Mouse (Mus musculus) frontal cortex, postnatal 14 days (tissue): Measurements from ENCODE around the gene Ttc41.
"Not testable (repeated sequence)": the region's sequence is repeated elsewhere in the genome, so short reads cannot be mapped to it uniquely, and the experiment has no call there.

Experiments used
- DNase-seq, 2 experiments: peaks; one replicate each; pipeline ENCODE4 v3.0.0; 2022; ENCODE audit warnings: low spot score in 2 of 2

Ttc41 gene

DNA sequence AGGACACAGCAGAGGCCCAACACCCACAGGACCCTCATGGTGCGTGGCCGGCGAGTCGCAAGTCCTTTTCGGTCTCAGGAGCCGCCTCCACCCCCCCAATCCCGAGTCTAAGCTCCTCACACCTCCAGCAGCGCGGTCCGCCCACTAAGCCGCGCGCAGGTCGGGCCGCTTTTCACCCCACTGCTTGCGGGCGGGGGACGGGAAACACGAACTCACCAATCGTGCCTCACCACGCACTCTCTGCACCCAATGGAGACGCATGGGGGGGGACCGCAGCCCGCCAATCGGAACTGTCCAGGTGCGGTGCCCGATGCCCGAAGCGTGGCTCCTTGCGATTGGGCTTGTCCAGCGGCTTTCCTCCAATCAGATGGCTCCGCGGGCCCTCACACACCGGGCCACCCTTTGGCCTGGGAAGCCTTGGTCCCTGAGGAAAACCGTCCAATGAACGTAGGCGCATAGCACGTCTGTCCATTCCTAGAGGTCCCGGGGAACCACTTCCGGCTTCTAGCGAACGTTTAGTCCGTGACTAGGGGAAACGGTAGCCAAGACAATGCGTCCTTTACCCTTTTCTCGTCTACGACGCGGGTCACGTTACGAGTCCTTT is at the start of gene Ttc41, which contains the start of gene Hsp90b1:
Ttc41 (plus strand) TSS at position 494 of the 604 bp plus-strand sequence.
Hsp90b1 (minus strand) TSS at position 192 of the 604 bp plus-strand sequence.
- DNase-seq: peak; percentile 100

DNA sequence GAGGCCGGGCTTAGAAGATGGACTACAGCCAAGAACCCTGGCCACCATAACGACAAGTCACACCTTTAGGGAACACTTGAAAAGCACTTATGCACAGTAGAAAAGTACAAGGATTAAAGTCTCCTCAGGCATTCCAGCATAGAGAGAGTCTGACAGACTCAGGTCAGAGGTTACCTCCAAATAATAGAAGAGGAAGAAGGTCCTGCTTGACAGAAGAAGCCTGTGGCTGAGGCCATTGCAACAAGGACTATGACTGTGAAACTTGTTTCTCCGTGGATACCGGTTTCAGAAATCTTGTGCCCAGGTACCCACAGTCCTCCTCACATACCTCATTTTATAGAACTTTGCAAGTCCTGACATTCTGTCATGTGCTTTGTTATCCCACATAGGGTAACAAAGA is 35.1 kb upstream of the Ttc41 start:
- not testable (repeated sequence) for DNase-seq

DNA sequence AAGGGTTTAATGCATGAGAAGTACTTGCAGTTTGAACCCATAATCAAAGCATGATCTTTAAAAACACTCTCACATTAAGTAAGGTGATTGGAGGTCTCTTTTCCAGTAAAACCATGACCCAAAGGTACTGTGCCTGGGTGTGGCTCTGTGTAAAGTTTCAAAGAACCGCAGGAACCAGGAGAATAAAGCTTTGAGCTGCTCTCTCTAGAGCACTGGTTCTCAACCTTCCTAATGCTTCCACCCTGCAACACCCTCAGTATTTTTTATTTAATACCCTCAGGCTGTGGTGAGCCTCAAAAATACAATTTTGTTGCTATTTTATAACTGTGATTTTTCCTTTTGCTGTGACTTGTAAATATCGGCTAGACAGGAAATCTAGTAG is 20.8 kb upstream of the Ttc41 start:
- not testable (repeated sequence) for DNase-seq

DNA sequence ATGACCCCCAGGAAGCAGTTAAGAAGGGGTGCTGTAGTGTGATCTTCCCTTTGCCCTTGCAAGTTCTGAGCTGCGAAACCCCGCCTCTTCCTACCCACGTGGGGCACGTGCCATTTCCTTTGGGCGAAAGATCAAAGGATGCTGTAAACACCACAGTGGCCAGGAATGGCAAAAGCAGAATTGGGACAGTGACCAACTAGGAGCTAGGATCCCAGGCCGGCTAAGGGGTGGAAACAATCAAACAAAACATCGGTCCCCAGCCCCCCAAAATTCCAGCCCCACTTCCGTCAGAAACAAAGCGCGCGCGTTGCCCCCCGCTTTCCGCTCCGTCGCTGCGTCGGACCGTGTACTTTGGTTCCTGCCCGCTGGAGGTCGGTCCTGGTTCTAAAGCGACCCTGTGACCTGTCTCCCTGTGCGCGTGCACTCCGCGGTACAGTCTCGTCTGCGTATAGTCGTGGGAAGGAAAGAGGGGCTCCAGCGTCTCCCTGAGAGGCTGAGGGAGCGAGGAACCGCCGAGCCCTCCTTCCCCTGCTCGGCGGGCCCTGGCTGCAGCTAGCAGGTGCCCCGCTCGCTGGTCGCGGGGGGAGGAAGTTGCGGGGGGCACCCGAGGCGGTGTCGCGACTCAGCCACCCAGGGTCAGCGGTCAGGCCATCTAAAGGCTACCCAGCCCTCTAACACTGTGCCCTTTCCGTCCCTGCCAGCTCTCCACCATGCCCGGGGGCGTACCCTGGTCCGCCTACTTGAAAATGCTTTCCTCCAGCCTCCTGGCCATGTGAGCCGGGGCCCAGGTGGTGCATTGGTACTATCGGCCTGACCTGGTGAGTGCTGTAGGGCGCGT is 20.2 kb upstream of the Ttc41 start:
- peak; percentile 71 to 80 for DNase-seq

DNA sequence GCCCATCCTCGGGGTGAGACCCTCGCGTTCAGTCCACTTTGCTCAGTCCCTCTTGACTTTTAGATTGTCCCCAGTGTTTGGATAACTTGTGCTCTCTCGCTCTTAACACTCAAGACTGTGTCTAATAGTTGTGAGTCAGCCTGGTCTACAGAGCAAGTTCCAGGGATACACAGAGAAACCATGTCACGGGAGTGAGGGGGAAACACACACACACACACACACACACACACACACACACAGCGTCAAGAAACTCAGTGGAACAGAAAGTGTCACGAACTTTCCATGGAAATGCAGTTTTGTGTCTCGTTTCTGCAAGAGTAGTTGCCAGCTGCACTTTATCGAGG is 19.6 kb upstream of the Ttc41 start:
- not testable (repeated sequence) for DNase-seq

DNA sequence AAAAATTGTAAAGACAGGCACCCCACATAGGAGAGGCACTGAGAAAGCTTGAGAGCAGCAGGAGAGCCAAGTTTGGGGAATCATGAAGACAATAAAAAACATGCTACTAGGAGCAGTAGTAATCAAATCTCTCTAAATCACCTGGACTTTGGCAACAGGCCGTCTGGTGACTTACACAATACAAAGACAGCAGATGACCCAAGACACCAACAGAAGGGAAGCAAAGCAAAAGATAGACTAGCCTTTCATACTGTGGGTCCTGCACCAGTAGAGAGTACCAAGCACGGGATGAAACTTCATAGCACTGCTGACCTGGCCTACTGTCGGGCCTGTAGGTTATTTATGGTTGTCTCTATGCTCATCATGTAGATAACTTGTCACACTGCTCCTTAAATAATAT is 5.4 kb upstream of the Ttc41 start:
- DNase-seq: no peak

DNA sequence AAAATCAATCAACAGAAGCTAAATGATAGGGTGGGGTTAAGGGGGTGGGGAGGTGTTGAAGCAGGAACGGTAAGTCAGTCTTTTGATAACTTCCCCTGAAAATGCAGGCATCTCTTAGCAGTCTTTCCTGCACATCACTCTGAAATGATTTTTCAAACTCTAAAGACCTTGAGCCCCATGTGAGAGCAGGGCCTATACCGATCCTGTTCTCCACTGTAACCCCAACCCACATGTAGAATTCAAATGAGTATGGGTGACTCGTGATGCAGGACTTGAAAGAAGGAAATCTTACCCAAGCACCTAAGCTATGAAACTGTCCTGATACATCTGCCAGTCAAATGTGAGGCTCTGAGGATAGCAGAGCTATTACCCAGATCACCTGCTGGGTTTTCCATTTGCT is 4.6 kb upstream of the Ttc41 start:
- DNase-seq: no peak

DNA sequence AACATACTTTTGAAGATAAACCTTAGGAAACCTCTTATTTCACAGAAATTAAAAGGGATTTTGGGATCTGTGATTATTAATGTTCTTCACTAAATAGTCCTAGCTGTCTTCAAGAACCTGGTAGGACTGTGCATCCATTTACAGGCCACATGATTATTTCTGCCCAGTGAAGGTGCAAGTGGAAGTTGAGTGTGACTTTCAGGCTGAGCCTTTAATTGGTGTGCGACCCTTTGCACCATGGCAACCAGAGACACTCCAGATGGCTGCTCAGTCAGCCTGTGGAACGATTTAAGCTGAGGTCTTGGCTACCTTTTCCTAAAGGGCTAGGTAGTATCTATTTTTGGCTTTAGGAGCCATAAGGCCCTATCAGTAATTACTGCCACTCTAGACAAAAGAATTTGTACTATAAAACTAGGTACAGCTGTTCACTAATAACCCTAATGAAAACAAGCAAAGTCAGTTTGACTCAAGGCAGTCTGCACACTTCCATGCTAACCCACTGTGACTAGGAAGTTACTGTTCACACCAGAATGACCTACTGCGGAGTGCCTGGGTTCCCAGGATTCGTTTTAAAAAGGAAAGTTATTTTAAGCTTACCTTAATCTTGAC is 3.2 kb upstream of the Ttc41 start:
- DNase-seq: no peak

DNA sequence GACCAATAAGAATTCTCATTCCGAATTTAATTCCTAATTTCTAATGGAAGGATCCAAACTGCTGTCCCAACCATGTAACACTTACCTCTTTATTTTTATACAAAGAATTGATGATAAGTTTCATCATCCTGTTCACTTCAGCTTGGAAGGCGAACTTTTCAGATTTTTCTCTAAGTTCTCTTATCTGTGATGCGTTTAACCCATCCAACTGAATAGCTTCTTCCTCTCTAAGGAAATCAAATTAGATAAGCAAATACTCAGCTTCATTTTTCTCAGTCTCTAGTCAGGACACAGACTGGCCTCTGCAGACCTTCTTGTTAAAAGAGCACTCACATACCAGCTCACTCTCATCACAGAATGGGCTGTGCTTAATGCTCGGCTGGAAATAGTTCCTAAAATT is 2.2 kb upstream of the Ttc41 start:
- DNase-seq: no peak

DNA sequence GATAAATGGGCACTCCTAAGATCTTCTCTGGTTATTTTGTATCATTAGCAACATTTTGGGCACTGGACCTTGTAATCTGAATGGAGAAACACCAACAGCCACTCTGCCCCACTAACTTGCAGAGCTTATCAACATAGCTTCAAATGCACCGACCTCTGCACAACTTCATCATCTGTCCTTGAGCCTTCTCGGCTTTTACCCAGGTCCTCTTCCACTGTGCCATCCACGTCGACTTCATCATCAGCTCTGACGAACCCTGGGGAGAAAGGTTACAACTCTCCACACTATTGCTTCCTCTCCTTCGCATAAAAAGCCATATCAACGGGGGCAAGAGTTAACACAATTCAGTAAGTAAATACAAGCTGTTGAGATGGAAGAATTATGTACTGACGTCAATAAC is 1.5 kb upstream of the Ttc41 start:
- no peak for DNase-seq

DNA sequence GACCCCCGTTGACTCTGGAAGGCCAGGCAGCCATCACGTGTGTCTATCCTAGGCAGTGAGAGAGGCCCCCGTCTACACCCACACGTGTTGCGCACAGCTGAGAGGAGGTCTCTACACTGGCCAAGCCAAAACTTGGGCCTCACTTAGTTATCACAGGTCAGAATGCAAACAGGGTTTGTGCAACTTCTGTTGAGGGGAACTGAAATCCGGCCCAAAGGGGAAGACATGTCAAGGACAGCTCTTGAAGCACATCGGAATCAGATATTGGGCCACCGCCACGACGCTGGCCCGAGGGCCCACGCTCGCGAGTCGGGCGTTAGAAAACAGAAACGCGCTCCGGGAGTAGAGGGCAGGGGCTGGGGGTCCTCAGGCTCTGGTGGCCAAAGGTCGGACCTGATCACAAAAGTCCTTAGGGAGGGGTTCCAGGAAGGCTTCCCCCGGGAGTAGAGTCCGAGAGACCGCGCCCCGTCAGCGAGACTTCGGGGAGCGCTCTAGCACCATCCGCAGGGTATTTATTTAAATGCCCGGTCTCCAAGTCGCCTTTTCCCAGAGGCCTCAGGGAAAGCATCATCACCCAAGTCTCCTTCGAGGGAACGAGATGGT is 921 bp upstream of the Ttc41 start:
- DNase-seq: peak; percentile 23 to 27

DNA sequence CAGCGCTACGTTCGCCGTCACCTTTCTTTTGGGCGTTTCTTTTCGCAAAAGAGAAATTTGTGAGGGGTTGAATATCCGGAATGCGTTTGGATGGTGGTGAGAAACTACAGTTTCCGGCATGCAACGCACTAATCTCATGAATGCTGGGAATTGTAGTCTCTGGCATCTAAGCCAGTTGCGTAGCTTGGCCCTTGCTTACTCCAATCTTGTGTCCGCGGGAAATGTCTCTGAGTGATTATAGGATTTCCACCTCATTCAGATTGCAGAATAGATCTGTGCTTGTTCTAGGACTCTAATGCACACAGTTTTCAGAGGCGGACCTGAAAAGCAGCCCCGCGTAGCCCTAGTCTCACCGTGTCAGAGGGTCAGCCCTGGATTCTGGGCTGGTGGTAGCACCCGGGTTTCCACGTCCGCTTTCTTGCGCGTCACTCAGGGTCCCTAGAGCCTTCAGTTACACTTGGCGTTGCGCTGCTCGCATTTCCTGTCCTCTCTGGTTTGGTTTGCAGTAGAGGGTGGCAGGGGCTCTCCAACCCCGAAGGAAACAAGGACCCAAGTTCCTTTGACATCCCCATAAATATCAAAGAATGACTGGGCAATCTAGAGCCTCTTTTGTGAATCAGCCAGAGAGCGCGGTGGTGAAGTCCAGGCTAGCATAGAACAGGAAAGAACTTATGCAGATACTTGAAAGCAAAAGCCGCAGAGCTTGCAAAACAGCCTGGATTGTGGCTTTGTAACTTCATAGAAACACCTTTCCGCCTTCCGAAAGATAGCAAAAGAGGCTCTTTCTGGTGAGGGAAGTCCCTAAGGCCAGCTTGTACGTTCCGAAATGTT is 526 bp downstream of the Ttc41 start:
- DNase-seq: peak in 1 of 2 experiments; percentile 73

DNA sequence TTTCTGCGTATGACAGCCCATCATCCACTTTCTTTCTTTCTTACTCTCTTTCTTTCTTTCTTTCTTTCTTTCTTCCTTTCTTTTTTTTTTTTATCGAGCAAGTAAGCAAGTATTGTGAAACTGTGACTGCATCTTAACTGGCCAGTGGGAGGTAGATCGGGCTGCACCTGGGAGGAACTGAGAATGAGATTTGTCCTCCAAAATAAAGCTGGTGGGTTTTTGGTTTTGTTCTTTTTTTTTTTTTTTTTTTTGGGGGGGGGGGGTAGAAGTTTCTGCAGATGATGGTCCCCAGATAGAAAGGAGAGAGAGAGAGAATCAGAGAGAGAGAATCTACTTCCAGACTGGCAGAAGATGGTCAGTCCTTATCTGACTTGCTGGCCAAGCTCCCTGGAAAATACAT is 1.5 kb downstream of the Ttc41 start:
- DNase-seq: no peak

DNA sequence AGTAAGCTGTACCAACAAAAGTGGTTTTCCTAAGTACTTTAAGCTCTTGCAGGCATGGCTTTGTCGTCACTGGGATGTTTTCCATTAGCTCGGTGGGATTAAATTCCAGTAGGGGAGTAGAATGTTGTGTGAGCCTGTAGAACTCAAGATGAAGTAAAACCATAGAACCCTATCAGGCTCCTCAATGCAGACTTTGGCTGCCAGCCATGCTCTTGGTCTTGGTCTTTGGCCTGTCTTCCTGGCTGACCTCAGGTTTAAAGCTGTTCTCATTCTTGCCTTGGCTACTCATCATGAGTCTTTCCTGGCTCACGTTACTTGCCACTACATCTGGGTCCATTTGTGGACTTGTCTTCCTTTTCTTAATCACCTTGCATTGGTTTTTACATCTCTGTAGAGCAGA is 6.5 kb downstream of the Ttc41 start:
- no peak for DNase-seq

DNA sequence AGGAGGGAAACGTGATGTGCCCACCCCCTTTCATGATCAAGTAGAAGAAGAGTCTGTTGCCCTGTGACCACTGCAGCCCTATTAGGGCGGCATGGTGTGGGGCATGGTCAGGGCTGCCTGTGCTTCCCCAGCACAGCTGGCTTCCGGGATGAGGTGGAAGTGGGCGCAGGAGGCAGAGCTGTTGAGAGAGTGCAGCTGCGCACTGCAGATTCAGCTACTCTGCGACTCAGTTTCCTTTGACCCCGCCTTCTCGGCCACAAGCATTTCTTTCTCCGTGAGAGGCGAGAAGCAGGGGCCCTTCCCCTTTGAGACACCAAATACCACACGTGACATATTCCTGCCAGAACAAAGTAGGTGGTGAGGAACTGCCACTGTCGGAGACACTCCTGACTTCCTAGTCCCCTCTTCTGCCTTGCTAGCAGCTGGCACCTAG is 22.0 kb downstream of the Ttc41 start:
- peak; percentile 15 to 28 for DNase-seq

DNA sequence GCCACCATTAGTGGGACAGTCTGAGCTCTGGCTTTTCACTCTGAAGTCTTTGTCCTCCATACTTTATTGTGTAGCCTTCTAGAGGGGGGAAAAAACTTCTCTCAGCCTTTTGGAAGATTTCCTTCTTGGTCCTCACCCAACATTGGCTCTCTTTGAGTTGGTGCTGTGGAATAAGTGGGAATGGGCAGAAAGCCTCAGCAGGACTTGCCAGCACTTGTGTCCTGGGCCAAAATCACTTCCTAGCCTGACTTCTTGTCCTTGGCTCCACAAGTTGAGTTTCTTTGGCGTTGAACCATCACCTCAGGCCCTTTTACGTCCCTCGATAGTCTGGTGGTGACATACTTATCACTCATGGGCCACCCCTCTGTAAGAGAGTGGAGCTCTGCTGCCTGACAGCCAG is 22.6 kb downstream of the Ttc41 start:
- no peak for DNase-seq

DNA sequence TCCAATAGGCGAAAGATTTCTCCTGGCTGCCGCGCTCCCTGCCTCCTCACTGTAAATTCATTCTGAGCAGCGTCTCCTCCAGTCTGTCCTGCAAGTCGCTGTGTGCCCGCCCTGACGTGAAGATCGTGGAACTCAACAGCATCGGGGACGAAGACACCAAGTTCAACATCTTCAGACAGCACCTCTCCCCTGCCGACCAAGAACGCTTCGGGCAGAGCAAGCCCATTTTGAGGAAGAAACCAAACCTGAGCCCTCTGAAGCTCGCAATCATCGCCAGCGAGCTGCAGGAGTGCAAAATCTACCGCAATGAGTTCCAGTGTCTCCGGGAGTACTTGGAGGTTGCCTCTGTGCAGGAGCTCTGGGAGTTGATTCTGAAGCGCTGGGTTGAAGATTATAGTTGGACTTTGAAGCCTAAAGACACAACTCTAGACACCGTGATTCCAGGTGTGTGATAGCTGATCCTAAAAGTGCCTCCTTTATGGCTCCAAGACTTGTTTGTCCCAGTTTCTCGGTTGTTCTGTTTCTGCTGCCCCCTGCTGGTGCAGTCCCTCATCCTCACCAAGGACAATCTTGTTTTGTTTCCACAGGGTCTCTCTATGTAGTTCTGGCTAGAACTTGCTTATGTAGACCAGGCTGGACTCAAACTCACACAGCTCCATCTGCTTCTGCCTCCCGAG is 25.4 kb downstream of the Ttc41 start:
- DNase-seq: peak; percentile 37 to 82

DNA sequence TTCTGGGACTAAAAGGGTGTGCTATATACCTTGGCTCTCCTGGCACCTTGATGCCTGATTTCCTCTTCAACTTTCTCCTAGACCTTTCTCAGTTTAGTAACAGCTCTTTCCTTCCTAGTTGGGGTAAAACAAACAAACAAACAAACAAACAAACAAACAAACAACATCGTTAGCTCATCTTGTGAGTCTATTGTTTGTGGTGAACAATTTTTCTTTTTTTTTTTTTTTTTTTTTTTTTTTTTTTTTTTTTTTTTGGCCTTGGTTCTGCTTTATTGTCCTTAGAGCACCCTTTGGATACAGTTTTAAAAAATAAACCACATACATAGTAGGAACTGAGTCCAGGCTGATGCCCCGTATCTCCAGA is 25.9 kb downstream of the Ttc41 start:
- no peak for DNase-seq

DNA sequence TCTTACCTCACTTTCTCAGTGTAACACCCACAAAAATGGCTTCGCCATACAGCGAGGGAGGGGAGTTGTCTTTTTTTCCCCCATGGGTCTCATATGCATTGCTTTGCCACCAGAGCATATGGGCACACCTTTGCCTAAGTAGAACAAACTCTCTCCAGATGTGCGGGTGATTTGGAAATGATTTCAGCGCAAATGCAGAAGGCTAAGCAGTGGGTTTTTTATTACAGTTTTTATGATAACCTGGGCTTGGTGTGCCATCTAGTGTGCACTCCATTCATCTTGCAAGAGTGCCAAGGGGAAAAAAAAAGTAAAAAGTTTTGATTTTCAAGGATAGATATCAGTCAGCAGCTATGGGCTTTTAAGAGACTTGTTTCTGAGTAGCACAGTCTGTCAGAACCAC is 29.4 kb downstream of the Ttc41 start:
- DNase-seq: no peak

DNA sequence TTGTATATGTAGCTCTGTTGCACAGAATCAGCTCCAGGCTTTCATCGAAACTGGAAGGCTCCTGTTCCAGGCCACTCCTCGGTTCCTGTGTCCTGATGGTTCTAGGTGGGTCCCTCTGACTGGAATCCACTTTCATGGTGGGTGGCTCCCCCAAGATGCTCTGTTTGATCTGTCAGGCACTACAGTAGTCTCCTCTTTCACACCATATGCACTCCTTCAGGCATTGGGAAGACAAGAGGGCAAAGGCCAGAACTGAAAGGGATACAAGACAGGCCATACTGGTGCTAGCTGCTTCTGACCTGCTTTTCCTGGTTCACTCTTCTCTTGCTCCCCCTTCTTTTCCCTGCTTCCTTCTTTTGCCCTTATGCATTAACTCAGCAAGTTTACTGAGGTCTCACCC is 37.3 kb downstream of the Ttc41 start:
- DNase-seq: no peak

DNA sequence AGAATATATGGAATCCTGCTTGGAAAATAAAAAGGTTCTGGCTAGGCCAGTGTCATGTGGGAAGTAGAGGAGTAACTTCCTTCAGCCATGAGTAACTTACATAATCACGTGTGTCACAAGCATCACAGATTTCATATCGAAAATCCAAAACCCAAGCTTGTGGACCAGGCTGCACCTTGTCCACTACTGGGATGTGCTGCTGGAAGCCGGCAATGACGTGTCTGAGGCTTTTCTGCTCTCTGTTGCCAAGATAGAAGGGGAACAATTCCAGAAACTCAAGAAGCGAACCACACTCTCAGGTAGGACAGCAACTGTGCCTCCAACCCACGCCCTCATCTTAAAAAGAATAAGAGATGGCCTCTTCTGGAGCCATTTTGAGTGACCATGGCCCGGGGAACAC is 38.7 kb downstream of the Ttc41 start:
- no peak for DNase-seq
